Mouse (Mus musculus) layer of hippocampus, adult 6 months (tissue): Measurements from ENCODE around the gene Tysnd1. TPM values are rescaled to one million over a fixed set of nuclear protein-coding genes. Genes with fewer than 3 reads are reported as not detected.

Experiments
- long read RNA-seq, 2 experiments: library from polyadenylated mRNA; unstranded; transcript quantifications; one replicate each; pipeline ENCODE4 v2.0.0; 2019 to 2020
- polyA plus RNA-seq: library from polyadenylated mRNA; unstranded; fragments of <200 nt; fragmentation: Nextera tagmentation; gene quantifications from 2 replicates; pipeline ENCODE4 v1.2.3, GENCODE M21; 2021

Tysnd1 gene
- polyA plus RNA-seq: 28.5 and 35.3 TPM in 2 replicates
- long read RNA-seq, experiment 1, transcript Tysnd1-203 (4 exons, 512 nt): minor isoform, 5 of 107 reads
- long read RNA-seq, experiment 1, transcript Tysnd1-201 (4 exons, 2,286 nt): major isoform, 94 of 107 reads
- long read RNA-seq, experiment 1, partial matches to known transcripts: 3 of 107 reads
- long read RNA-seq, experiment 1, other reads (novel, unspliced or antisense): 5 of 107 reads
- long read RNA-seq, experiment 2, transcript Tysnd1-201 (4 exons, 2,286 nt): major isoform, 291 of 306 reads
- long read RNA-seq, experiment 2, transcript Tysnd1-203 (4 exons, 512 nt): minor isoform, 9 of 306 reads
- long read RNA-seq, experiment 2, partial matches to known transcripts: 1 of 306 reads
- long read RNA-seq, experiment 2, other reads (novel, unspliced or antisense): 4 of 306 reads

DNA sequence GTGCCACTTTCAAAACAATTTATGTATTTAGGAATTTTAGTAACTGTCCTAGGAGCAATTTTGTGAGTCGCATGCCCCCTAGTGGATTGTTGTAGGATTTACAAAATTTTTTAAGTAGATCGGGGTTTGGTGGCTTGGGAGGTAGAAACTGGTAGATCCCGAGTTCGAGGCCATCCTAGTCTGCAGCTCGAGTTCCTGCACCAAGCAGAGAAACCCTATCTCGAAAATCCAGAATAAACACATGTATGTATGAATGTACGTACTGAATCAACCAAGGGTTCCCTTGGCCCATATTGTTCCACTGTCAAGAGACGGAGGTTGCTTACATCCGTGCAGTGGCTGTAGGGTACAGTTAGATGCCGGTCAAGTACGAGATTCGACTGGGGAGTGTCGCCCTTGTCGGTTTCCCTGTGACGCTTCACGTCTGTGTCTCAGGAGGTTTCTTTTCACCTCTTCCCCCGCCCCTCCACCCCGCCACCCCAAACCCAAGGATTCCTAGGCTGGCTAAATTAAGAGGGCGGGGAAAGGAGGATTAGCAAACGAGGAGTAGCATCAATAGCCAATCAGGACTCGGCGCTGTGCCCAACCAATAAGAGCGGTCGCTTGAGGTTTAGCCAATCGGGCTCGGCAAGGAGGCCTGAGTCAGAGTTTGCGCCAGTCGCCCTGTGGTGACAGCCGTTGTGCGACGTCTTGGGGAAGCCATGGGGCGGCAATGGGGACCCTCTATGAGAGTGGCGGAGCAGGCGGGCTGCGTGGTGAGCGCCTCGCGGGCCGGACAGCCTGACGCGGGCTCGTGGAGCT lies at the start of gene Tysnd1:
Gene Tysnd1 (plus strand): TSS at position 645 of the 801 bp plus-strand sequence.

DNA sequence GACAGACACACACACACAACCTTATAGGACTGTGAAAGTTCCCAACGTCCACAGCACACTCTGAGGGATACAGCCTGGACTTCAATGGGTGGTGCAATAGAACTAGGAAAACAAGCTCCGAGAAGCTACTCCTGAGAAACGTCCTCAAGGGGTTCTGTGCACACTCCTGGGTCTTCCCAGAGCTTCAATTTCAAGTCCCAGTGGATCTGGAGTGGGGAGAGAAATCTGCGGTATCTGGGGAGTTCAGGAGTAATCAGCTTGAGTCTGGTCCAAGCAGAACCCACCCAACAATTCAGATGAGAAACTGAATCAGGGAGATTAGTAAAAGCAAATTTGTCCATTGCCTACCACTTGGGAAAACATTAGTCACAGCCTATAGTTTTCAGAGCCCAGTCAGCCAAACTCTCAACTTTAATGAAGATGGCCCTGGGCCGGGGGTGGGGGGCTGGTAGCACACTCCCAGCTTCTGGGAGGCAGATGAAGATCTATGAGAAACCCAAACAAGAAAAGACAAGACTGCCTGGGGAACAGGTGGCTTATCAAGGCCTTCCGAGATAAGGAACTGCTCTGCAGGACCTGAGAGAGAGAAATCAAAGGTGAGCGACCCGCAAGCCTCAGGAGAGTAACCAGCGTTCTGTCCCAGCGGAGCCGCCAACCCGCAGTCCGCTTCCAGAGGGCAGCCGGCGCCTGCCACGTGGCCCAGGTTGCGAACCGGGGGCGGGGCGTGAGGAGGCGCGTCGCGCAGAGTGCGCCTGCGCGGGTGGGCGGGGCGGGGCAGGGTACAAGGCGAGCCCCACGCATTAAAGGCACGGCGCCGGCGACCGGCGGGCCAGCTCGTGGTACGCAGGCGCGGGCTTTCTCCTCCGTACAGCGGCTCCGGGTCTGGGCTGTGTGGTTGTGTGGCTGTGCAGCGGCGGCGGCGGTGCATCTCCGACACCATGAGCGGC lies 47.3 kb upstream of the Tysnd1 start, which contains the start of gene Ppa1:
Gene Ppa1 (plus strand): TSS at position 763 of the 947 bp plus-strand sequence.

DNA sequence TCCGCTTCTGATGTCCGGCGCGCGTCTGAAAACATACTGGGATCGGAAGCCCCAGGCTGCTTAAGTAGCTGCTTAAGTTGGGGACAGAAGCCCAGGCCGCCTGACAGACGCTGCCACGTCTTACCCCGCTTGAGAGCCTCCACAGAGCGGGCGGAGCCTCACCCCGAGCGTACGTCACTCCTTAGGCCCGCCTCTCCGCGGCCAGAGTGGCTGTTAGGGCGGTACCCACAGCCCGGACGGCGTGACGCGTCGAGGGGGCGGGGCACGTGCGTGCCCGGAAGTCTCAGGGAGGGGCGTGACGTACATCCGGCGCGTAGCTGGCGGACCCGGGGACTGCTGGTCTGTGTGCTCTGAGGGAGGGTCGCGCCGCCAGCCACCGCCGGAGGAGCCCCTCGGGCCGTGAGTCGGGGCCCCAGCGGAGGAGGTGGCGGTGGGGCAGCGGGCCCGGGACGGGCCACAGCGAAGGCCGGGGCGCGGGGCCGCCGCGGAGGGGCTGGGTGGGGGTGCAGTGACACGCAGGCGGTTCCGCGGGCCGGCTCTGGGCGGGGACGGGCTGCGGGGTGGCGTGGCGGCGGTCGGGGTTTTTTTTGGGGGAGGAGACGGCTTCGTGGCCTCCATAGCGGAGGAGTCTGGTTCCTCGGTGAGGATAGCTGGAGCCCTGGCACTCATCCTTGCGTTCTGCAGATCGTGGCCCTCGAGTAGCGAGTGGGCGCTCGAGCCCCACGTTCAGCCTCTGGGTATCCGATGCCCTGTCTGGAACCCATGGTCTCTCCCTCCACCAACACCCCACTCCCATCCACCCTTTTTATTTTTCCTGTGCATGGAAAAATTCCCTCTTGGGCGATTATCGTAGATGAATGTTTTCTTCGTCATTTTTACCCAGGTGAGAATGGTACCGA lies 15.1 kb upstream of the Tysnd1 start, which contains the start of gene Sar1a:
Gene Sar1a (plus strand): TSS at position 285 of the 899 bp plus-strand sequence.

DNA sequence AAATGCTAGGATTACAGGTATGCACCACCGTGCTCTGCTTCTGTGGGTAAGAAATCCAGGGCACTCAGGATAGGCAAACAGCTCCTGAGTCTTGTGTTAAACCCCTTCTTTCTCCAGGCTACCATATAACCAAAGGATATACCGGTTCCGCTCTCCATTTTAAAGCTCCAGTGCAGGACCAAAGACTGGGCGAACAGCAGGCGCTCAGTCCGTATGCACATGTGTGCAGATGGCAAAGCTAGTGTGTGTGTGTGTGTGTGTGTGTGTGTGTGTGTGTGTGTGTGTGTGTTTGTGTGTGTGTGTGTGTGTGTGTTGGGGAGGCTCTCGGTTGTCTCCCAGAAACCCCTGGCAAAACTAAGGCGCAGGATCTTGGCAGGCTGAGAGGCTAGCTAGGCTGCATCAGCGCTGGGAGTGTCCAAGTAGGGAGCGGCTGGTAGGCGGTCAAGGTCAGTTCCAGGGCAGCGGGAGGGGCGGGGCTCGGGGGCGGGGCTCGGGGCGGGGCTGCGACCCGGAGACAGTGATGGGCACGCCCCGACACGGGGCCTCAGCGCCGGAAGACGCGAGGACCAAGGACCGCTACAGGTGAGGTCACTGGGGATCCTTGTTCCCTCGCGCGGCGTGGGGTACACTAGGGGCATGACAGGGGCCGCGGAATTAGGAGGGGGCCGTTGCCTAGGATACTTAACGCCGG lies 19.6 kb downstream of the Tysnd1 start, which contains the start of gene Aifm2:
Gene Aifm2 (plus strand): TSS at position 493 of the 691 bp plus-strand sequence.

Other genes starting within 250 kb of the Tysnd1 start
- gene Eif4ebp2, start 242.9 kb upstream of the Tysnd1 start, polyA plus RNA-seq: 8.5 and 11.7 TPM in 2 replicates
- gene Lrrc20, start 219.7 kb upstream of the Tysnd1 start, polyA plus RNA-seq: 7.7 and 7.8 TPM in 2 replicates
- gene Npffr1, start 100.0 kb upstream of the Tysnd1 start, polyA plus RNA-seq: 3.0 and 3.6 TPM in 2 replicates
- gene Ppa1, start 47.0 kb upstream of the Tysnd1 start, polyA plus RNA-seq: 150 and 155 TPM in 2 replicates
- gene Sar1a, start 15.2 kb upstream of the Tysnd1 start, polyA plus RNA-seq: 116 and 121 TPM in 2 replicates
- gene Aifm2, start 19.7 kb downstream of the Tysnd1 start, polyA plus RNA-seq: 6.3 and 7.6 TPM in 2 replicates
- gene H2afy2, start 88.6 kb downstream of the Tysnd1 start, polyA plus RNA-seq: 15.2 and 19.9 TPM in 2 replicates